Mouse (Mus musculus) midbrain, embryonic 14.5 days (tissue): ENCODE results near the gene Abtb2. TPM values are rescaled to one million over a fixed set of nuclear protein-coding genes. Genes with fewer than 3 reads are reported as not detected.

Experiments
- ATAC-seq: fragments of 200-750 bp; cut with Nextera tagmentation; 2 replicates; pipeline ENCODE4 v1.8.0; 2017; ENCODE audit warnings: moderate number of reproducible peaks, moderate library complexity; ENCODE audit not compliant: low FRiP score, low TSS enrichment
- DNase-seq: peaks from one replicate; pipeline ENCODE4 v3.0.0-alpha.2; 2015
- H3K27ac ChIP-seq: fragments of 300-500 bp; sonication (generic); replicated peaks from 2 replicates; pipeline ENCODE4 v1.5.1; 2014; ENCODE audit warnings: mild to moderate bottlenecking, low read depth, low read length, moderate library complexity
- H3K27me3 ChIP-seq: fragments of 300-500 bp; sonication (generic); 2 replicates; pipeline ENCODE4 v1.6.1; 2014; ENCODE audit warnings: low read length, control low read depth, mixed read lengths; ENCODE audit not compliant: control insufficient read depth, insufficient read depth
- H3K36me3 ChIP-seq: fragments of 300-500 bp; sonication (generic); 2 replicates; pipeline ENCODE4 v1.6.1; 2014; ENCODE audit warnings: low read length, control low read depth; ENCODE audit not compliant: control insufficient read depth, insufficient read depth
- H3K4me1 ChIP-seq: fragments of 300-500 bp; sonication (generic); 2 replicates; pipeline ENCODE4 v1.6.1; 2014; ENCODE audit warnings: mild to moderate bottlenecking, antibody characterized with exemption, low read length, control low read depth; ENCODE audit not compliant: control insufficient read depth, insufficient read depth
- H3K4me2 ChIP-seq: fragments of 300-500 bp; sonication (generic); 2 replicates; pipeline ENCODE4 v1.6.1; 2014; ENCODE audit warnings: mild to moderate bottlenecking, low read length, moderate library complexity
- H3K4me3 ChIP-seq: fragments of 300-500 bp; sonication (generic); replicated peaks from 2 replicates; pipeline ENCODE4 v1.5.1; 2014; ENCODE audit warnings: low read depth, low read length
- H3K9ac ChIP-seq: fragments of 300-500 bp; sonication (generic); replicated peaks from 2 replicates; pipeline ENCODE4 v1.6.1; 2014; ENCODE audit warnings: mild to moderate bottlenecking, low read length, moderate library complexity
- H3K9me3 ChIP-seq: fragments of 300-500 bp; sonication (generic); 2 replicates; pipeline ENCODE4 v1.6.1; 2016; ENCODE audit warnings: low read length, control low read depth, mixed read lengths; ENCODE audit not compliant: control insufficient read depth
- WGBS: fragments of 180-500 bp; shearing (Covaris S2); extraction: QIAGEN DNeasy Blood & Tissue Kit; methylation state at CpG from one replicate; pipeline ENCODE4 v1.1.7; 2014; 5-methylcytosine and 5-hydroxymethylcytosine counted together
- polyA plus RNA-seq: library from polyadenylated mRNA; unstranded; fragments of >200 nt; fragmentation: Nextera tagmentation; extraction: Ambion mirVana; gene quantifications from 2 replicates; pipeline ENCODE4 v1.2.1, GENCODE M21; 2014

Abtb2 gene
- polyA plus RNA-seq, 1 experiment from 2014 or later = 10.2 TPM

DNA sequence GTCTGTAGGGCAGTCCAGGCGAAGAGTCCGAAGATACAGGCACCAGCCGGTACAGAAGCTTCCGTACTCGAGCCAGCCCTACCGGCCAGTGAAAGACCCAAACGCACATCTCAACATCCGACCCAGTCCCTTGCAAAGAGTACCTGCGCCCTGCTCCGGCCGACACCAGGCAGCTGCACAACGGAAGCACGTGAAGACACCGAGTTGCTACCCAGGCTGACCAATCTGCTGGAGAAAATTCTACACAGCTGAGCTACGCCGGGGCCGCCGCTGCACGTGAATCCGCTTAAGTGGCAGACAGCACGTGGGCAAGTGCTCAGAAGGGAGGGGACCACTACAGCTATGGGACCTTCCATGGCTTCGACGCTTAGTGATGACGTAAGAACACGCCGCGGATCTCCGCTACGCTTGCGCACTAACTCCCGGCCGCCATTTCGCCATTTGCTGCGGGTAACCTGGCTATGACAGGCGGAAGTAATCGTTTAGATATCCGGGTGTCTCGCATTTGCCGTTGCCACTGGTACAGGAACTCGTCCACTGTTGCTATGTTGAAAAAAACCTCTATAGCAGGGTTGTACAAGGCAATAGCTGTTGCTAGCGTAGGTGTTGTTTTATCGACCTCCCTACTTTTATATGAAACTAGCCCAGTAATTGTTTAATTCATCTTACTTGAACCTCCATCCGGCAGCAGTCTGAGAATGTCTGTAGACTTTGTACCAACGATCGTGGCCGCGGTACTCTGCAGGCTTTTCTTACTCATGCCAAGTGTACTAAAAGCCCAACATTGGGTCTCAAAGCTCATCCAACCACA lies 195.0 kb downstream of the Abtb2 start, which contains the start of gene Nat10:
Gene Nat10, minus strand, starts transcription at position 365 of the 811 bp plus-strand sequence.
- Histone ChIP-seq H3K4me3 (peak within 1 kb of the TSS; percentile 61), H3K27me3 (no peaks in the 10 kb centered on the region), H3K36me3 (peaks cover 25% of the 10 kb centered on the region), H3K4me1 (peaks cover 3% of the 10 kb centered on the region; the same call in 1 of the 2 replicates), H3K9me3 (no peaks in the 10 kb centered on the region), H3K4me2 (peak within 1 kb of the TSS; percentile 59), H3K9ac (peak within 1 kb of the TSS; percentile 59), H3K27ac (peak within 1 kb of the TSS; percentile 74)
- WGBS = under 1% methylated on average over 47 of the region's 47 CpGs
- ATAC-seq (peak; percentile 97), DNase-seq (peak; percentile 100)

DNA sequence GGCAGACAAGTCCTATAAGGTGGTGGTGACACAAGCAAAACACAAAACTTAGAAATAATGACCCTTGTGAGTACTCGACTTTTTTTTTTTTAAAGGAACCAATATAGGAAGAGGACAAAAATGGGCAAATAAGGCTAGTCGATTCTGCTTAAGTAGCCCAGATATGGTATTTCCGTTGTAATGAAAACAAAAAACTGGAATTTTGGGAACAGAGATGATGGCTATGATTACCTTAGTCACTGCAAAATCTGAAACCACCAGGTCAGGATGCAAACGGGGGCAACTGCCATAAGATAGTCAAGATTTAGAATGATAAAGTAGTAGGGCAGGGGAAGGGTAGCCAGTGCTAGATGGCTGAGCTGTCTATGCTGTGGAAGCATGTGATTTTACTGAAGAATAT lies 195.9 kb downstream of the Abtb2 start:
- H3K36me3 ChIP-seq = peaks cover 31% of the 10 kb centered on the region
- H3K9me3 ChIP-seq = no peaks in the 10 kb centered on the region
- peak overlapping the region; percentile 59 for H3K4me2 ChIP-seq
- DNase-seq = no peak
- 43% methylated on average over 4 of the region's 4 CpGs for WGBS
- H3K27ac ChIP-seq = no peak overlapping the region
- no peaks in the 10 kb centered on the region for H3K27me3 ChIP-seq
- H3K9ac ChIP-seq = no peak overlapping the region
- H3K4me3 ChIP-seq = peak overlapping the region; percentile 61; the same call in 1 of the 2 replicates
- no peak for ATAC-seq
- H3K4me1 ChIP-seq = peaks cover 3% of the 10 kb centered on the region; the same call in 1 of the 2 replicates

DNA sequence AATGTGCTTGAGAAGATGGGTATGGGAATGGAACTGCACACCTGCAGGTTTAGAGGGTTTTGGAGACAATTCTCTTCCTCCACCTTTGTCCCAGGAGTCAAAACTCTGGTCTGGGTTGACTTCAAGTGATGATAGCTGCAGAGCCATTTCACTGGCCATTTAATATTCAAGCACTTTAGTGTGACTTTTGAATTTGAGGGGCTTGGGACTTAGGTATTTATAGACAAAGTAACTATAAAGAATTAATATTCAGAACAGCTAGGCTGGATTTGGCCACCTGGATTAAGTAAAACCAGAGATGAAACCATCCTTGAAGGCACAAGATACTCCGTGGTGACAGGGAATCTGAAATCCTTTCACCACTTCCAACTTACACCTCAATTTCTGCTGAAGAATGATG lies 196.4 kb downstream of the Abtb2 start:
- DNase-seq (no peak), ATAC-seq (no peak)
- H3K4me3 ChIP-seq = no peak overlapping the region
- no peaks in the 10 kb centered on the region for H3K9me3 ChIP-seq
- peaks cover 3% of the 10 kb centered on the region; the same call in 1 of the 2 replicates for H3K4me1 ChIP-seq
- no peaks in the 10 kb centered on the region for H3K27me3 ChIP-seq
- WGBS = 61% methylated on average over 1 of the region's 1 CpGs
- H3K27ac ChIP-seq = no peak overlapping the region
- H3K9ac ChIP-seq = no peak overlapping the region
- no peak overlapping the region for H3K4me2 ChIP-seq
- peaks cover 33% of the 10 kb centered on the region for H3K36me3 ChIP-seq

Other genes starting within 250 kb of the Abtb2 start
- not detected in 2 replicates for gene Elf5, start 154.6 kb upstream of the Abtb2 start, polyA plus RNA-seq
- 84.3 and 102 TPM in 2 replicates for gene Cat, start 81.2 kb upstream of the Abtb2 start, polyA plus RNA-seq
- 18.0 and 21.6 TPM in 2 replicates for gene Nat10, start 195.0 kb downstream of the Abtb2 start, polyA plus RNA-seq
- gene Caprin1, start 231.3 kb downstream of the Abtb2 start, polyA plus RNA-seq = 309 and 484 TPM in 2 replicates